Mouse (Mus musculus): ENCODE data around the gene Cdh12.
"Not testable (repeated sequence)": the region's sequence is repeated elsewhere in the genome, so short reads cannot be mapped to it uniquely, and the experiment has no call there.

Cdh12 gene

GRCm38 (mm10) chr15:21109889-21110500 is 660.9 kb downstream of the Cdh12 start:
- peak; percentile 5 to 9 for DNase-seq

GRCm38 (mm10) chr15:21110874-21111603 is 662.0 kb downstream of the Cdh12 start:
- DNase-seq, result peak; percentile 19 to 22

GRCm38 (mm10) chr15:21114775-21115174 is 665.7 kb downstream of the Cdh12 start:
- not testable (repeated sequence) for DNase-seq

DNA sequence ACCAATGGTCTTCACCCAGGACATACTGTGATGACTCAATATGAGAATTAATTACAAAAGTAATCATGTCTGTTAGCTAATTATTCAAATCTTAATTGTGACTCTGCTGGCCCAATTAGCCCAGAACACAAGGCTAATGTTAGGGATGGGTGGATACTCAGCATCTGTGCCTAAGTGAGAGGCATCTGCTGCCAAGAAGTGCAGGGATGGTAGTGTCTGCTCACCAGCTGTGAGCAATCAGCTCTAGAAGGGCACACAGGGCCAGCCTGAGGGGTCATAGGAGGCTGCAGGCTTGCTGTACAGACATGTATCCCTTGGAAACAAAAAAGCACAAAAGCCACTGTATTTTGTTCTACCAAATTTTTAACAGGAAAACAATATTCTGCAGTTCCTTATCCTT is 681.6 kb downstream of the Cdh12 start:
- DNase-seq, result peak; percentile 22 to 38

DNA sequence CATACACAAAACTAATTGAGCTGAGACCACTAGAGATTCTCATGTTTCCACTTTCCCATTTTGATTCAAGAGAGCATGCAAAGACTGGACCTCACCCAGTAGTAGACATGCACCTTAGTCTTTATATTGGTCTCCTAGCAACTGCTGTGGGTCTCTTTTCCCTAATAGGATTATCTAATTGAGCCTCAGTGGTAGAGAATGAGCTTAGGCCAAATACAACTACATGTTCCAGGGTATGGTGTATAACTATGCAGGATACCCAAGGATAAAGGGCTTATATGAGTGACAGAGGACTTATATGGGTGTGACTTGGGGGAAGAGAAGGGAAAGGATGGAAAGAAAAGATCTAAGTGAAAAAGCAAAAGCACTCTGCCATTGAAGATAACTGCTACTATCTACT is 683.9 kb downstream of the Cdh12 start:
- DNase-seq, result no peak

- no peak for DNase-seq
Observed at GRCm38 (mm10) chr15:21146896-21147295, 697.8 kb downstream of the Cdh12 start.

DNA sequence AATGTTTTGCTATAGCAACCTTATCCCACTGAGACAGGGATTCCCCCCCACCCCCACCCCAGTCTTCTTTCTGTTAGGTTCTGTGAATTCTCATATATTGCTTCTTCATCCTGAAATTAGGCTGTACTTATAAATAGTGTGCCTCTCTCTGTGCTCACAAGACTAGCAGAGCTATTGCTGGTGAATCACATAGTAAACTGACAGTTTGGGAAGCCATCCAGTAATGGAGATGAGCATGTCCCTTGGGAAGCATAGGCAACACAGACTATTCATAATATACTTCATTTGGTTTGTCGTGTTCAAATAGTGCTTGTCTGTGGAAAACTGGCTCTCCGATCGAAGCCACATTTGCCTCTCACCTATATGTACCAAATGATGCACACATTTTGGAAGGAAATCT is 704.5 kb downstream of the Cdh12 start:
- peak in 1 of 2 experiments; percentile 7 for DNase-seq

DNA sequence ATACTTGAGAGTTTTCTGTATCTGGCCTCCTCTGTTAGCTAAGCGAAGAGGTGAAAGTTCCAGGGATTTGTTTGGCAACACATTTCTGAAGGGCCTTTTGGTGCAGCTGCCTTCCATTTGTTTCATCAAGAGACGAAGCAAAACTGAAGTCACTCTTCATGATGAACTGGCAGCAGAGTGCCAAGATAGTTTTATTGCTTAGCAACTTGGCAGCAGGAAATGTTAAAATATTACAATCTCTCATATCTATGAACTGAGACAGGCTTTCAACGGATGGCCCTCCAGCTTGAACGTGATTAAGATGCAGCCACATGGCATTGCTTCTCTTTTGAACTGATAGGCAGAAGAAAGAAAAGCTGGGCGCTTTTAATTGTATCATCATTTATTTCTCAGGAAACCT is 730.7 kb downstream of the Cdh12 start:
- DNase-seq, result peak in 1 of 2 experiments; percentile 8

- DNase-seq, result peak; percentile 7 to 10
Observed at GRCm38 (mm10) chr15:21180191-21180590, 731.1 kb downstream of the Cdh12 start.

DNA sequence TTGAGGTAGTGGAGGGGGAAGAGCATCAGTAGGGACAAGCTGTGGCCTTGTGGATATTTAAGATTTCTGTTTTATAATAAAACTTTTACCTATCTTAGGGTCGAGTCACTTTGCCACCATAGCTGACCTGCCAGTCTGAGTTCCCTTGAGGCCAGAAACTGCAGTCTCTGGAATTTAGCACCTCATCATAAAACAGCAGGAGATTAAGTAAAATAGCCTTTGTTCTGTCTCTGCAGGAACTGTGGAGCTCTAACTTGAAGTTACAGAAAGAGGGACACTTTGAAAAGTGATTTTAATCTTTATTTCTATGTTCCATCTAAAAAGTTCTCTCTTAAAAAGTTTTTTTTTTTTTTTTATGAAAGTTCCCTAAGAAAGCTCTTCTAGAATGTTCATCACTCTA is 736.7 kb downstream of the Cdh12 start:
- no peak for DNase-seq

GRCm38 (mm10) chr15:21210089-21210488 is 761.0 kb downstream of the Cdh12 start:
- DNase-seq, result not testable (repeated sequence)

- no peak for DNase-seq
Observed at GRCm38 (mm10) chr15:21223006-21223405, 773.9 kb downstream of the Cdh12 start.

- no peak for DNase-seq
Observed at GRCm38 (mm10) chr15:21261318-21261717, 812.3 kb downstream of the Cdh12 start.

GRCm38 (mm10) chr15:21269856-21270255 is 820.8 kb downstream of the Cdh12 start:
- DNase-seq, result peak in 1 of 2 experiments; percentile 1

- DNase-seq, result no peak
Observed at GRCm38 (mm10) chr15:21297051-21297450, 848.0 kb downstream of the Cdh12 start.

DNA sequence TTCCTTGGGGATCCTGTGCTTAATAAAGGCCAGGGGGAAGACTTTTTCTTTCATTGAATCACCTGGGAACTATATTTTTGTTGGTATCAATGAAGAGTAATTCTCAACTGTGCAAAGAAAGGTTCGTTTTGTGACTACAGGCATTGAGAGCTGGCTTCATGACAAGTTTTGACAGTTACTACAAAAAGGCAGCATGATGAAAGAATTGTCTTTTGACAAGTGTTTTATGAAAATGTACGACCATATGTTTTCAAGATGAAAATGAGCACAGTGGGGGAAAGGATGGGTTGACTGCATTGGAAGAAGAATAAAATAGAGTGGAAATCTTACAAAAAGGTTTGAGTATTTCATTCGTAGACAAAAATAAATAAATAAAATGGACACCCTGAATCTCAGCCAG is 866.4 kb downstream of the Cdh12 start:
- no peak for DNase-seq

DNA sequence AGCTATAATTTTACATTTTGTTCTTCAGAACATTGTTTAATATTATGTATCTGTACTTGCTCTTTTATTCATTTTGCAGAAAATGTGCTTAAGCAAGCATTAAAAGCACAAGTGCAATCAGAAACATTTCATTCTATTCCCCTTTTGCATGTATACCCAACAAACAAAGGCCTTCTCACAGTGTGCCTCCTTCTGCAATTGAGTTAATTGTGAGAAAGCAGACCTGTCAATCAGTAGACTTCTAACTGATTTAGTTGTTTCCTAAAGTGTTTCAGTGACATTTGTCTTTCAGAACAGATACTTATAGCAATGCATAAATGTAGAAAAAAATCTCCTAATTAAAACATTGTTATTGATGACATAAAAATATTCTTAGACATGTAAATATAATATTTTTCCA is 894.8 kb downstream of the Cdh12 start:
- no peak for DNase-seq

GRCm38 (mm10) chr15:21344323-21344722 is 895.3 kb downstream of the Cdh12 start:
- DNase-seq, result no peak

GRCm38 (mm10) chr15:21344749-21345148 is 895.7 kb downstream of the Cdh12 start:
- DNase-seq, result peak; percentile 26 to 37

GRCm38 (mm10) chr15:21355356-21356101 is 906.5 kb downstream of the Cdh12 start:
- no peak for DNase-seq

GRCm38 (mm10) chr15:21366366-21366765 is 917.3 kb downstream of the Cdh12 start:
- no peak for DNase-seq

- no peak for DNase-seq
Observed at GRCm38 (mm10) chr15:21375460-21375859, 926.4 kb downstream of the Cdh12 start.

DNA sequence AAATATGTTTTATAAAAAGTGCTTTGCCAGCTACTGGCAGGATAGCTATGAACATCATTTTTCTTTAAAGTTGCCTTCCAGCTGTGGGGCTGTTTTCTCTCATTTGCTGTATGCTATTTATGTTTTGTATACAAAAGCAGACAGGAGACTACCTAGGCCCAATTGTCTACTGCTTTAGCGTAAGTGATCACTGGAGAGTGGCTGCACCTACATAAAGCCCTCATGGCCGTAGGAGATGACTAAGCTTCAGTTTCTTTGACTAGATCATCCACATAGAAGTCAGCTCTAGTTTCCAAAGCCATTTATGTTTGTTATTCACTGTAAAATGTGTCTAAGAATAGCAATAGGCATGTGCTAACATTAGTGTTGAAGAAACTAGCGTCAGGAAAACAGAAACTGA is 926.8 kb downstream of the Cdh12 start:
- DNase-seq, result no peak

DNA sequence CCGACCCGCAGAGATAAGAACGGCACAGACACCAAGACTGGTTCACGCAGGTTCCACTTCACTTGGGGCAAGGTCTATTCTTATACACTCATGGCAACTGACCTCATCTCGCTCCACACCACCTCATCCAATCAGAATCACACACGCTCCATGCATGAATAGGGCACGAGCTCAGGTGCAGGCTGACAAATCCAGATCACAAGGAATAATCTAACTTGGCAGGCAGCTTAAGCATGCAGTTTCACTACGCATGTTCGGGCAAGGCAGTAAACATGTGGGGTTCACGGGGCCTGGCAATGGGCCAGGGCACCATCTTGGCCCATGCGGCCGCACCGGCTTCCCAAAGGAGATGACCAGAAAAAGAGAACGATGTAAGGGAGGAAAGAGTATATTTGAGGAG is 942.4 kb downstream of the Cdh12 start:
- peak; percentile 53 to 59 for DNase-seq
